ENCODE assay signal across 7 mouse cellular contexts in genomic region chr3:94413031-94413679, GRCm38 (mm10). TPM values are rescaled to one million over a fixed set of nuclear protein-coding genes. Genes with fewer than 3 reads are reported as not detected.
A peak's percentile ranks its signal among the peaks of the same experiment; 100 is the strongest.
DNase-seq lines count a peak whose midpoint lies in the region; ATAC-seq and TF ChIP-seq lines count a peak whose summit lies in the region.

Gene Tdrkh, plus strand, starts transcription at chr3:94413273.

- no peaks in the 10 kb centered on the region for H3K4me1 ChIP-seq in bone marrow, adult 2 months (ENCODE audit: control insufficient read depth, insufficient read depth, low read length)
- peaks cover 8% of the 10 kb centered on the region; the same call in 1 of the 2 replicates for H3K4me1 ChIP-seq in embryonic facial prominence, embryonic 14.5 days (ENCODE audit: control insufficient read depth, insufficient read depth, low read length)
- peaks cover 10% of the 10 kb centered on the region for H3K4me1 ChIP-seq in limb, embryonic 10.5 days
- peaks cover 5% of the 10 kb centered on the region for H3K4me1 ChIP-seq in midbrain, embryonic 12.5 days

- peak within 1 kb of the TSS; percentile 61 for H3K9ac ChIP-seq in embryonic facial prominence, embryonic 14.5 days (ENCODE audit: low read depth, low read length)
- peak within 1 kb of the TSS; percentile 69 for H3K9ac ChIP-seq in midbrain, embryonic 12.5 days (replicated peaks)

- TF ChIP-seq POLR2A in bone marrow, adult 2 months (IDR thresholded peaks at IDR 0.05; ENCODE audit: borderline replicate concordance, control insufficient read depth, low read depth, low read length) = peak; percentile 38; the same call in 1 of the 2 replicates

- peak within 1 kb of the TSS; percentile 85 for H3K4me2 ChIP-seq in embryonic facial prominence, embryonic 14.5 days (ENCODE audit: low read depth, low read length)
- H3K4me2 ChIP-seq in midbrain, embryonic 12.5 days (replicated peaks) = peak within 1 kb of the TSS; percentile 67

- no peaks in the 10 kb centered on the region for H3K36me3 ChIP-seq in embryonic facial prominence, embryonic 14.5 days (ENCODE audit: control insufficient read depth, insufficient read depth, low read length)
- H3K36me3 ChIP-seq in limb, embryonic 10.5 days = no peaks in the 10 kb centered on the region
- no peaks in the 10 kb centered on the region for H3K36me3 ChIP-seq in midbrain, embryonic 12.5 days

- no peaks in the 10 kb centered on the region for H3K9me3 ChIP-seq in embryonic facial prominence, embryonic 14.5 days (ENCODE audit: control insufficient read depth, low read length)
- H3K9me3 ChIP-seq in limb, embryonic 10.5 days (replicated peaks) = no peaks in the 10 kb centered on the region
- H3K9me3 ChIP-seq in midbrain, embryonic 12.5 days = no peaks in the 10 kb centered on the region

- peak; percentile 100 for ATAC-seq in embryonic facial prominence, embryonic 14.5 days (ENCODE audit: low read depth)
- ATAC-seq in midbrain, embryonic 12.5 days (ENCODE audit: low FRiP score, low read depth) = peak; percentile 99

- TF ChIP-seq CTCF in bone marrow, adult 2 months (IDR thresholded peaks at IDR 0.05; ENCODE audit: control insufficient read depth, insufficient read depth, low read length) = no peak

- peak within 1 kb of the TSS; percentile 14; the same call in 1 of the 2 replicates for H3K27ac ChIP-seq in bone marrow, adult 2 months (ENCODE audit: control insufficient read depth, insufficient read depth, low read depth, low read length, poor library complexity)
- no peak within 1 kb of the TSS for H3K27ac ChIP-seq in embryonic facial prominence, embryonic 14.5 days (replicated peaks; ENCODE audit: low read depth, low read length)
- peak within 1 kb of the TSS; percentile 60; the same call in 1 of the 2 replicates for H3K27ac ChIP-seq in limb, embryonic 10.5 days
- H3K27ac ChIP-seq in midbrain, embryonic 12.5 days (replicated peaks) = peak within 1 kb of the TSS; percentile 76

- H3K4me3 ChIP-seq in bone marrow, adult 2 months (replicated peaks; ENCODE audit: control insufficient read depth, low read depth, low read length) = peak within 1 kb of the TSS; percentile 50
- H3K4me3 ChIP-seq in embryonic facial prominence, embryonic 14.5 days (ENCODE audit: low read depth, low read length) = peak within 1 kb of the TSS; percentile 49
- peak within 1 kb of the TSS; percentile 53 for H3K4me3 ChIP-seq in limb, embryonic 10.5 days
- peak within 1 kb of the TSS; percentile 61 for H3K4me3 ChIP-seq in midbrain, embryonic 12.5 days

- DNase-seq in embryonic facial prominence, embryonic 14.5 days (ENCODE audit: low spot score) = peak; percentile 99
- peak; percentile 92 to 96 for DNase-seq in heart, adult 18-20 months
- peak; percentile 90 for DNase-seq in kidney, adult 18-20 months
- DNase-seq in limb, embryonic 10.5 days (ENCODE audit: low spot score) = peak; percentile 94
- peak; percentile 93 for DNase-seq in skeletal muscle tissue, adult 2 months (ENCODE audit: low read depth, low spot score)

- WGBS in bone marrow, adult 2 months = 6% methylated on average over 52 of the region's 52 CpGs
- 9% methylated on average over 52 of the region's 52 CpGs for WGBS in embryonic facial prominence, embryonic 14.5 days
- WGBS in limb, embryonic 10.5 days = 10% methylated on average over 52 of the region's 52 CpGs
- WGBS in midbrain, embryonic 12.5 days = 10% methylated on average over 52 of the region's 52 CpGs

- no peaks in the 10 kb centered on the region for H3K27me3 ChIP-seq in embryonic facial prominence, embryonic 14.5 days (replicated peaks; ENCODE audit: control insufficient read depth, insufficient read depth, low read length)
- H3K27me3 ChIP-seq in limb, embryonic 10.5 days (ENCODE audit: low read depth, poor library complexity, severe bottlenecking) = no peaks in the 10 kb centered on the region
- no peaks in the 10 kb centered on the region for H3K27me3 ChIP-seq in midbrain, embryonic 12.5 days

RNA-seq across cellular contexts. Expression of gene Tdrkh, which starts in this region (rescaled TPM):
- 3.4 TPM in 2 replicates for polyA plus RNA-seq in bone marrow, adult 2 months (2011; ENCODE audit: insufficient read depth, insufficient read length, low replicate concordance, missing spikeins)
- polyA plus RNA-seq in embryonic facial prominence, embryonic 14.5 days (2014; fragmentation: Nextera tagmentation; extraction: Ambion mirVana) = 8.9 and 9.7 TPM in 2 replicates
- total RNA-seq in heart, adult 18-20 months (2021) = 1 to 10 TPM; 4.4 to 6.1 TPM
- polyA plus RNA-seq in limb, embryonic 10.5 days (2016; fragmentation: Nextera tagmentation; extraction: Ambion mirVana) = 5.1 and 6.6 TPM in 2 replicates
- polyA plus RNA-seq in midbrain, embryonic 12.5 days (2016; fragmentation: Nextera tagmentation; extraction: Ambion mirVana) = 54.7 and 63.6 TPM in 2 replicates
